Mouse (Mus musculus) ovary, postnatal 14 days (tissue): ENCODE results near the gene Gm10666.
"Not testable (repeated sequence)": the region's sequence is repeated elsewhere in the genome, so short reads cannot be mapped to it uniquely, and the experiment has no call there.

Source experiments
- DNase-seq: peaks from one replicate; pipeline ENCODE4 v3.0.0; 2022; ENCODE audit warnings: low spot score

Gene Gm10666

GRCm38 (mm10) chr7:22134641-22135040, at the start of gene Gm10666:
TSS of gene Gm10666 (minus strand) at chr7:22134741.
- not testable (repeated sequence) for DNase-seq

- not testable (repeated sequence) for DNase-seq
Measured at GRCm38 (mm10) chr7:22163935-22164334, 29.4 kb upstream of the Gm10666 start, which contains the start of gene Vmn1r142. TSS of gene Vmn1r142 (minus strand) at chr7:22164035.

- DNase-seq, result not testable (repeated sequence)
Measured at GRCm38 (mm10) chr7:22118145-22118544, 16.4 kb downstream of the Gm10666 start, which contains the start of gene Gm16451. TSS of gene Gm16451 (minus strand) at chr7:22118245.
